Mouse (Mus musculus) ES-Bruce4 (cell line): Measurements from ENCODE around the gene Ddx52.

Experiments
- CTCF ChIP-seq: IDR thresholded peaks from one replicate; pipeline ENCODE4 v1.8.1; 2011; ENCODE audit warnings: low read depth, low read length
- POLR2A ChIP-seq: IDR thresholded peaks from one replicate; pipeline ENCODE4 v1.8.1; 2011; ENCODE audit warnings: low read length; ENCODE audit not compliant: insufficient read depth

DNA sequence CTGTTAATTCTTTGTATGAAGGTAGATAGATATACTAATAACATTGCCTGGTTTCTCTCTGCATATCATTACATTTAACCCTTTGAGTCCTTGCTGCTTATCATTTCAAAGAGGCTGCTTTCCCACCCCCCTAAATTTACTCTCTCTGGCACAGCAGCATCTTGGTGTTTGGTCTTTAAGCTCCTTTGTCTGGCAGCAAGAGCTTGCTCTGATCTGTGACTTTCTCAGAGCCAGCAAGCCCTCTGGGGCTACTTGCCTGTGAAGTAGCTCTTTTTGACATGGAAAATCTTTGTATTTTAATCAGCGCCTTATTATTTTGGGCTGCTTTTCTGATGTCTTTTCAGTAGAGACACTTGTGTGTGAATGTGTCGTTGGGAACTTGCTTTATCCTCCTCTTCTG, 69.7 kb downstream of the Ddx52 start:
- TF ChIP-seq POLR2A: no peak
- TF ChIP-seq CTCF: no peak
